Mouse (Mus musculus) monocyte, adult 5-6 weeks (primary cell): Measurements from ENCODE around the gene Dhrs7b. TPM values are rescaled to one million over a fixed set of nuclear protein-coding genes. Genes with fewer than 3 reads are reported as not detected.
"Not testable (repeated sequence)": the region's sequence is repeated elsewhere in the genome, so short reads cannot be mapped to it uniquely, and the experiment has no call there.

Source experiments
- ATAC-seq: fragments of 153-309, 156-312 bp; replicated peaks from 2 replicates; pipeline ENCODE4 v1.8.0; 2017; ENCODE audit warnings: mild to moderate bottlenecking; ENCODE audit not compliant: low TSS enrichment, insufficient number of reproducible peaks, severe bottlenecking, poor library complexity, low FRiP score
- total RNA-seq: library from RNA; stranded (forward); fragments of 200-1000, 200-491, 200-594 nt; gene quantifications from 3 replicates; pipeline ENCODE4 v1.2.3, GENCODE M21; 2017

The Dhrs7b gene
- total RNA-seq, 1 experiment from 2014 or later, result 18.0 TPM

- no peak for ATAC-seq
Observed at GRCm38 (mm10) chr11:60880559-60880958, 50.1 kb downstream of the Dhrs7b start.

GRCm38 (mm10) chr11:60882386-60882785, 52.0 kb downstream of the Dhrs7b start:
- no peak for ATAC-seq

DNA sequence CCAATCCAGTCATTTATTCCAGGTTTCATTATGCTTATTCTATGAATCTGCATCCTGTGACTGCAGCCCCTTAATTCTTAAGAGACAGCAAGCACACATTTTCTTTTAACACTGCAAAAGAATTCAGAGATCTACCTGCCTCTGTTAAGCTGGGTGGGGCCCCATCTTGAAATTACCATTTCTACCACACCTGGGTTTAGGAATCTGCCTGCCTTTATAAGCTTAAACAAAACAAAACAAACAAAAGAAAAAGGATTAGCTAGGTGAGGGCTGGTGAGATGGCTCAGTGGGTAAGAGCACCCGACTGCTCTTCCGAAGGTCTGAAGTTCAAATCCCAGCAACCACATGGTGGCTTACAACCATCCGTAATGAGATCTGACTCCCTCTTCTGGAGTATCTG, 56.6 kb downstream of the Dhrs7b start:
- not testable (repeated sequence) for ATAC-seq

GRCm38 (mm10) chr11:60889861-60890260, 59.4 kb downstream of the Dhrs7b start:
- ATAC-seq, result no peak

DNA sequence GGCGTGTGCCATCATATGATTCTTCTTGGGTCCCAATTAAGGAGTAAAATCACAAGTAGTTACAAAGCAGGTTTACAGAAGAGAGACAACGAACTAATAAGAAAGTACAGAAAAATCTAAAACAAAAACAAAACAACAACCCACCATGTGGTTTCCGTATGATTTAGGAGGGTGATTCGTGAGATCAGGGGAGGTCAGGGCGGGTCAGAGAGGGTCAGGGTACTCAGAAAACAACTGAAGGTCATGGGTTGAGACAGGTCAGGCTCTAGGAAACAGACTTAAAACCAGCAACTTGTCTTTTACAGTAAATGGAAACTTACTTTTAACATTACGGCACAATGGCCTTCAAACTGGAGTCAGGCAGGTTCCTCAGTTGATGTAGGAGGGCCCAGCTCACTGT, 59.9 kb downstream of the Dhrs7b start:
- no peak for ATAC-seq

- no peak for ATAC-seq
Observed at GRCm38 (mm10) chr11:60890744-60891143, 60.3 kb downstream of the Dhrs7b start.

DNA sequence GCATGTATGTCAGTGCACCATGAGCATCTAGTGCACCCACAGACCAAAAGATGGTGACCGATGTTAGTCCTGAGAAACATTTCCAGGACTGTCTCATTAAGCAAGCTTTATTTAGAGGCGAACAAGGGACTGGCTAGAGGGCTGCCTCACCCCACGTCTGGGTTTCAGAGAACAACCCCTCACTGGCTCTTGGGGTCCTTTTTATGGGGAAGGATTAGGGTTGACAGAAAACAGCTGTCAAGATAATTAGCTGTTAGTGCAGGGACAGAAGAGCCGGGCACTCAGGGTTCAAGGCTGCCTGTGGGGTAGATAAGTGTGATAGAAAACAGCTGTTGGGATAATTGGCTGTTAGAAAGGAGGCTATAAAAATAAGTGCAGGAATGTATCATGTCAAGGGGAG, 65.5 kb downstream of the Dhrs7b start:
- no peak for ATAC-seq

- no peak for ATAC-seq
Observed at GRCm38 (mm10) chr11:60902001-60902400, 71.6 kb downstream of the Dhrs7b start.

GRCm38 (mm10) chr11:60902486-60902885, 72.1 kb downstream of the Dhrs7b start:
- ATAC-seq, result no peak

GRCm38 (mm10) chr11:60903661-60904061, 73.2 kb downstream of the Dhrs7b start:
- no peak for ATAC-seq

DNA sequence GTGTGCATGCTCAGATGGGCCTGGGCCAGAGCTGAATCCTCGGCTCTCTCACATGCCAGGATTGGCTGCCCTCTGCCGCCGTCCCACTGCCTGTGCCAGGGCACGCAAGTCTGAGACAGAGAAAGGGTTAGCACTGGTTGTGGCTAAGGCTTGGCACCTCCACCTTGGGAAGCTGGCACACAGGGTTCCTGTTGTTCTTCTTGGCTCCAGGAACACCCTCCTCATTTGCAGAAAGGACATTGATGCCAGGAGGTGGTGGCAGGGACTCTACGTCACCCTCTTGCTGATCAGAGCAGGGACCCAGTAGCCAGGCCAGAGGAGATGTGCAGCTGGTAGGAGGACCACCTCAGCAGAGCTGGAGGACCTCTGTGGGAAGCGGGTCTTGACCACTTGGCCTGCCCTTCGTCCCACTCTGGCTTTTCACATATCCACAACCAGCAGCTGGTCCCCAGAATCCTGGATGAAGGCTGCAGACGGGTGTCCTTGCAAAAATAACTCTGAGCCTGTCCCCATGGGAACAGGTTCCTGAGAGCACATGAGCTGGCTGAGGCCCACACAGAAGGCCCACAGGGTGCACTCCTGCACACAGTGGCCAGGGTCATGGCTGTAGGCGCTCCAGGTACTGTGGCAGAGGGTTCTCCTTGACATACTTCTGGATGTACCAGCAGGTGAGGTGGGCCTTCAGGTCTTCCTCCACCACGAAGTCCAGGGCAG, 75.1 kb downstream of the Dhrs7b start:
- no peak; the same call in 1 of the 2 replicates for ATAC-seq

- no peak for ATAC-seq
Observed at GRCm38 (mm10) chr11:60906449-60906848, 76.0 kb downstream of the Dhrs7b start.

DNA sequence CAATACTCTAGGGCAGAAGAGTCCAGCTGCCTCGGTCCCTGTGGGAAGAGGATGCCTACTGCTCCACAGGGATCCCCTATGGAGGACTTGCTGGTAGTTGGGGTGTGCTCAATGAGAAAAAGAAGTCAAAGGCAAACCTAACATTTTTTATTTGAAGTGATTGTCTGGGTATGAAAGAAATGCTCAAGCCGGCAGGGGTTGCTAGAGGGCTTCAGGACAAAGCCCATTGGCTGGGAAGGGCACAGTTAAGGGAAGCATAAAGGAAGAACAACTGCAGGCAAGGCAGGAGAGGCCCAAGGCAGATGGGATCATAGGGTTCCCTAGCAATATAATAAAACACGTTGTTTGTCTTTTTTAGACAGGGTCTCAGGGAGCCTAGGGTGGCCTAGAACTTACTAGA, 77.6 kb downstream of the Dhrs7b start:
- ATAC-seq, result no peak

GRCm38 (mm10) chr11:60909626-60910025, 79.2 kb downstream of the Dhrs7b start:
- no peak for ATAC-seq

Other genes starting within 250 kb of the Dhrs7b start
- gene Llgl1, start 130.9 kb upstream of the Dhrs7b start, total RNA-seq, result 5.3 to 8.3 TPM (median 5.3 TPM) in 3 replicates
- gene Flii, start 103.4 kb upstream of the Dhrs7b start, total RNA-seq, result 279 to 316 TPM (median 279 TPM) in 3 replicates
- gene Mief2, start 102.2 kb upstream of the Dhrs7b start, total RNA-seq, result 7.8 to 17.2 TPM (median 10.3 TPM) in 3 replicates
- gene Top3a, start 53.3 kb upstream of the Dhrs7b start, total RNA-seq, result 13.7 to 17.6 TPM (median 15.4 TPM) in 3 replicates
- gene Smcr8, start 53.1 kb upstream of the Dhrs7b start, total RNA-seq, result 13.8 to 29.7 TPM (median 16.2 TPM) in 3 replicates
- 0.58 to 7.1 TPM (median 3.8 TPM) in 3 replicates for gene Shmt1, start 18.9 kb upstream of the Dhrs7b start, total RNA-seq
- gene Tmem11, start 48.6 kb downstream of the Dhrs7b start, total RNA-seq, result 37.3 to 47.4 TPM (median 46.5 TPM) in 3 replicates
- gene Natd1, start 84.1 kb downstream of the Dhrs7b start, total RNA-seq, result 2.9 to 3.2 TPM (median 3.0 TPM) in 3 replicates
- gene Map2k3, start 101.4 kb downstream of the Dhrs7b start, total RNA-seq, result 22.4 to 28.9 TPM (median 27.8 TPM) in 3 replicates
- gene Kcnj12, start 191.9 kb downstream of the Dhrs7b start, total RNA-seq, result not detected in 3 replicates